Mouse (Mus musculus): ENCODE measurements around the gene Stab1. TPM values are rescaled to one million over a fixed set of nuclear protein-coding genes. Genes with fewer than 3 reads are reported as not detected.

The Stab1 gene
- total and polyA plus RNA-seq, 2 experiments from 2014 or later, result 11.4 to 21.9 TPM

DNA sequence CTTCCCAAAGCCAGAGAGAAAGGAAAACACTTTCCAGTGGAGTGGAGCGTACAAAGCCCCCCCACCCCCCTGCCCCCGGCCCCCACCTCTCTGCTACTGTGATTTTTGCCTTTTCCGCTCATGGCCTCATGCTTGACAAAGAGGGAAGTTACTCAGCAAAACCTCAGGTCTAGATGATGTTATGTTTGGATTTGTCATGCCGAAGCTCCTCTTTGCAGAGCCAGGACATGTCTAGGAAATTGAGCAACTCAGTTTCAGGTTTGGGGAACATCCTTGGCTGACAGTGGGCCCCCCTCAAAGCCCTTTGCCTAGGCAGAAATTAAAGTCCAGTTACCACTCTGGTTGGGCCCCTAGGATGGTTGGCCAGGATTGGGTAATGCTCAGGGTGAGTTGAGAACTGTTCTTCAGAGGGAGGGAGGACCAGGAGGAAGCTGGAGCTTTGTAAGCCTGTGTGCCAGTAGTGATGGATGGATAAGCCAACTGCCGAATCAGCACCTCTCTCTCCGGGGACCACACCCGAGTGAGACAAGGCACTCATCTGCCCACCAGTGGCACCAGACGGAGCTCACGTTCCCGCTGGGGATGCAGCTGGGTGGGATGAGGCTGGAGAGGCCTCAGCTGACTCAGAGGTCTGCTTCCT is 2.3 kb downstream of the Stab1 start:
- Histone ChIP-seq H3K9me3 (ENCODE audit: low read length) (no peaks in the 10 kb centered on the region), H3K4me3 (ENCODE audit: low read depth, low read length) (no peak overlapping the region), H3K4me1 (ENCODE audit: insufficient read depth) (no peaks in the 10 kb centered on the region), H3K36me3 (ENCODE audit: insufficient read depth) (peaks cover 7% of the 10 kb centered on the region), H3K27me3 (ENCODE audit: insufficient read depth, low read length) (no peaks in the 10 kb centered on the region), H3K4me2 (ENCODE audit: low read depth) (no peak overlapping the region), H3K9ac (no peak overlapping the region), H3K27ac (ENCODE audit: low read depth, low read length) (no peak overlapping the region)
- no peak for DNase-seq
- ATAC-seq, result no peak
- WGBS, result 62% methylated on average over 10 of the region's 10 CpGs
- no peak for TF ChIP-seq CTCF (IDR thresholded peaks at IDR 0.05; ENCODE audit: low read depth)

- H3K36me3 ChIP-seq (ENCODE audit: insufficient read depth), result peaks cover under 1% of the 10 kb centered on the region; the same call in 1 of the 2 replicates
- H3K27ac ChIP-seq (ENCODE audit: low read depth, low read length), result no peak overlapping the region
- ATAC-seq (no peak), DNase-seq (no peak)
- H3K27me3 ChIP-seq (ENCODE audit: insufficient read depth, low read length), result no peaks in the 10 kb centered on the region
- no peak for TF ChIP-seq CTCF (IDR thresholded peaks at IDR 0.05; ENCODE audit: low read depth)
- H3K4me1 ChIP-seq (ENCODE audit: insufficient read depth), result no peaks in the 10 kb centered on the region
- WGBS, result 67% methylated on average over 7 of the region's 7 CpGs
- H3K9me3 ChIP-seq (ENCODE audit: low read length), result no peaks in the 10 kb centered on the region
- no peak overlapping the region for H3K4me2 ChIP-seq (ENCODE audit: low read depth)
- no peak overlapping the region for H3K9ac ChIP-seq
- no peak overlapping the region for H3K4me3 ChIP-seq (ENCODE audit: low read depth, low read length)
Observed at GRCm38 (mm10) chr14:31165458-31165857, 3.0 kb downstream of the Stab1 start.

DNA sequence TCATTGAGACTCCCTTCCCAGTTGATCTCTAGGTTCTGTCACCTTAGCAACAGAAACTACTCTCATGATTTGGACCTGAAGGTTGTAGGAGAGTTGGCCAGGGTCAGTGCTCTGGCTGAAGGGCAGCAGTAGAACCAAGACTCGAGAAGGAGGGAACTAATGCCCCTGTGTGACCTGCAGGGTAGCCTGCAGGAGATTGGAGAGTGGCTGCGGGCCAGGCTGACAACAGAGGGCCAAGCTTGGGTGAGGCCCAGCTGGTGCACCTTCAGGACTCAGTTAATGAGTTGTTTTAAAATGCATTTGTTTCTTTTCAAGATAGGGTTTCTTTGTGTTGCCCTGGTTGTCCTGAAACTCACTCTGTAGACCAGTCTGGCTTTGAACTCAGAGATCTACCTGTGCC is 3.4 kb downstream of the Stab1 start:
- Histone ChIP-seq H3K4me2 (ENCODE audit: low read depth) (no peak overlapping the region), H3K9me3 (ENCODE audit: low read length) (no peaks in the 10 kb centered on the region), H3K27ac (ENCODE audit: low read depth, low read length) (no peak overlapping the region), H3K9ac (no peak overlapping the region), H3K4me3 (ENCODE audit: low read depth, low read length) (no peak overlapping the region), H3K27me3 (ENCODE audit: insufficient read depth, low read length) (no peaks in the 10 kb centered on the region), H3K4me1 (ENCODE audit: insufficient read depth) (no peaks in the 10 kb centered on the region), H3K36me3 (ENCODE audit: insufficient read depth) (no peaks in the 10 kb centered on the region; the same call in 1 of the 2 replicates)
- no peak for ATAC-seq
- no peak for TF ChIP-seq CTCF (IDR thresholded peaks at IDR 0.05; ENCODE audit: low read depth)
- DNase-seq, result no peak
- WGBS, result 51% methylated on average over 2 of the region's 2 CpGs

DNA sequence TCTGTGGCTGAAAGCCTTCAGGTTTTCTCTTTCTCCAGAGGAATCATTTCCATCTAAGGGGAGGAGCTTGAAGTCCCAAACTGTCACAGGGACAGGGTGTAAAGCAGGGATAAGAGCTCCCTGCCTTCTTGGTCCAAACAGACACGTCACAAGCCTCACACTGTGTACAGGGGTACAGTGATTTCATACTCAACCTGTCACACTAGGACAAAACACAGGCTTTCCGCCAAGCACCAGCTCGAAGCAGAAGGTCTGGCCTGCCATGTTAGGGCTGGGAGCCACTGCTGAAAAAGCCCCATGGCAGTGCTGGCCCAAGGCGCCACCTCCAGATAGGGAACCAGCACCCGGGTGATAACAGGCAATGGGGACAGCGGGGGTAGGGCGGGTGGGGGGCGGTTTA is 4.4 kb downstream of the Stab1 start:
- 69% methylated on average over 8 of the region's 8 CpGs for WGBS
- H3K4me2 ChIP-seq (ENCODE audit: low read depth), result no peak overlapping the region
- H3K27ac ChIP-seq (ENCODE audit: low read depth, low read length), result no peak overlapping the region
- no peak for DNase-seq
- H3K9me3 ChIP-seq (ENCODE audit: low read length), result no peaks in the 10 kb centered on the region
- TF ChIP-seq CTCF (IDR thresholded peaks at IDR 0.05; ENCODE audit: low read depth), result no peak
- H3K27me3 ChIP-seq (ENCODE audit: insufficient read depth, low read length), result no peaks in the 10 kb centered on the region
- H3K36me3 ChIP-seq (ENCODE audit: insufficient read depth), result no peaks in the 10 kb centered on the region
- H3K9ac ChIP-seq, result no peak overlapping the region
- no peak overlapping the region for H3K4me3 ChIP-seq (ENCODE audit: low read depth, low read length)
- ATAC-seq, result 0 out of 2 replicates have a peak, but pooled peaks have one; percentile 32
- H3K4me1 ChIP-seq (ENCODE audit: insufficient read depth), result no peaks in the 10 kb centered on the region

- Histone ChIP-seq H3K4me2 (ENCODE audit: low read depth) (no peak overlapping the region), H3K36me3 (ENCODE audit: insufficient read depth) (no peaks in the 10 kb centered on the region), H3K9me3 (ENCODE audit: low read length) (no peaks in the 10 kb centered on the region), H3K9ac (no peak overlapping the region), H3K4me3 (ENCODE audit: low read depth, low read length) (no peak overlapping the region), H3K27me3 (ENCODE audit: insufficient read depth, low read length) (no peaks in the 10 kb centered on the region), H3K4me1 (ENCODE audit: insufficient read depth) (no peaks in the 10 kb centered on the region), H3K27ac (ENCODE audit: low read depth, low read length) (no peak overlapping the region)
- no peak for TF ChIP-seq CTCF (IDR thresholded peaks at IDR 0.05; ENCODE audit: low read depth)
- WGBS, result 71% methylated on average over 10 of the region's 10 CpGs
- DNase-seq (no peak), ATAC-seq (no peak)
Observed at GRCm38 (mm10) chr14:31161638-31162037, 6.8 kb downstream of the Stab1 start.

DNA sequence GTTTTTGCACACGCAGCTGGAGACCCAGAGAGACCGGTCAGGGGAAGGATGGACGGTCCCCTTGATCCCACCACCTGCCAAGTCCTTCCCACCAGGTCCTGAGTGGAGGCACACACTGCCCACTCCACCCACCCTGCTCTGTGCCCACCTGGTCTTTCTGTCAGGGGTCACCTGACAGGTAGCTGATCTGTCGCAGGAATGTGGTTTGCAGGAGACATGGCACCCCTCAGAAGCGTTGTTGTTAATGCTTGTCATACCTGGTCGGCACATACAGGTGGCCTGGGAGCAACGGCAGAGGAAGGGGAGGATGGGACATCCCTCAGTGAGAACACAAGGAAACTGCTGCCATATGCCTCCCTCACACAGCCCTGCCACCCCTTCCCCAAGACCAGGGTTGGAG is 7.2 kb downstream of the Stab1 start:
- Histone ChIP-seq H3K9me3 (ENCODE audit: low read length) (no peaks in the 10 kb centered on the region), H3K9ac (no peak overlapping the region), H3K4me1 (ENCODE audit: insufficient read depth) (no peaks in the 10 kb centered on the region), H3K27me3 (ENCODE audit: insufficient read depth, low read length) (no peaks in the 10 kb centered on the region), H3K4me2 (ENCODE audit: low read depth) (no peak overlapping the region), H3K36me3 (ENCODE audit: insufficient read depth) (no peaks in the 10 kb centered on the region), H3K4me3 (ENCODE audit: low read depth, low read length) (no peak overlapping the region), H3K27ac (ENCODE audit: low read depth, low read length) (no peak overlapping the region)
- no peak for TF ChIP-seq CTCF (IDR thresholded peaks at IDR 0.05; ENCODE audit: low read depth)
- WGBS, result 93% methylated on average over 7 of the region's 7 CpGs
- ATAC-seq, result no peak
- no peak for DNase-seq

- Histone ChIP-seq H3K27ac (ENCODE audit: low read depth, low read length) (no peak overlapping the region), H3K27me3 (ENCODE audit: insufficient read depth, low read length) (no peaks in the 10 kb centered on the region), H3K4me3 (ENCODE audit: low read depth, low read length) (no peak overlapping the region), H3K4me1 (ENCODE audit: insufficient read depth) (no peaks in the 10 kb centered on the region), H3K9ac (no peak overlapping the region), H3K4me2 (ENCODE audit: low read depth) (no peak overlapping the region), H3K36me3 (ENCODE audit: insufficient read depth) (no peaks in the 10 kb centered on the region), H3K9me3 (ENCODE audit: low read length) (no peaks in the 10 kb centered on the region)
- no peak for TF ChIP-seq CTCF (IDR thresholded peaks at IDR 0.05; ENCODE audit: low read depth)
- no peak for ATAC-seq
- 82% methylated on average over 27 of the region's 27 CpGs for WGBS
- no peak for DNase-seq
Observed at GRCm38 (mm10) chr14:31160196-31161150, 8.0 kb downstream of the Stab1 start.

All from forebrain, postnatal 0 days (tissue).